Mouse (Mus musculus) layer of hippocampus, postnatal 10 days (tissue): ENCODE data around the gene Avpr1a. TPM values are rescaled to one million over a fixed set of nuclear protein-coding genes. Genes with fewer than 3 reads are reported as not detected.

ENCODE experiments used
- DNase-seq, 2 experiments: peaks; one replicate each; pipeline ENCODE4 v3.0.0; 2021; ENCODE audit warnings: low spot score in 2 of 2
- long read RNA-seq: library from polyadenylated mRNA; stranded (forward); transcript quantifications from one replicate; pipeline ENCODE4 v2.0.0, GENCODE M21; 2023
- total RNA-seq, 2 experiments: library from RNA; stranded (reverse); gene quantifications; 2 replicates each; pipeline ENCODE4 v1.2.3; 2021

Gene Avpr1a
- 1 to 10 TPM; 5.0 to 5.3 TPM for total RNA-seq
- long read RNA-seq, transcript Avpr1a-201 (2 exons, 2,670 nt) = major isoform, 5 of 7 reads
- long read RNA-seq, partial matches to known transcripts = 0 of 7 reads
- long read RNA-seq, other reads (novel, unspliced or antisense) = 2 of 7 reads

DNA sequence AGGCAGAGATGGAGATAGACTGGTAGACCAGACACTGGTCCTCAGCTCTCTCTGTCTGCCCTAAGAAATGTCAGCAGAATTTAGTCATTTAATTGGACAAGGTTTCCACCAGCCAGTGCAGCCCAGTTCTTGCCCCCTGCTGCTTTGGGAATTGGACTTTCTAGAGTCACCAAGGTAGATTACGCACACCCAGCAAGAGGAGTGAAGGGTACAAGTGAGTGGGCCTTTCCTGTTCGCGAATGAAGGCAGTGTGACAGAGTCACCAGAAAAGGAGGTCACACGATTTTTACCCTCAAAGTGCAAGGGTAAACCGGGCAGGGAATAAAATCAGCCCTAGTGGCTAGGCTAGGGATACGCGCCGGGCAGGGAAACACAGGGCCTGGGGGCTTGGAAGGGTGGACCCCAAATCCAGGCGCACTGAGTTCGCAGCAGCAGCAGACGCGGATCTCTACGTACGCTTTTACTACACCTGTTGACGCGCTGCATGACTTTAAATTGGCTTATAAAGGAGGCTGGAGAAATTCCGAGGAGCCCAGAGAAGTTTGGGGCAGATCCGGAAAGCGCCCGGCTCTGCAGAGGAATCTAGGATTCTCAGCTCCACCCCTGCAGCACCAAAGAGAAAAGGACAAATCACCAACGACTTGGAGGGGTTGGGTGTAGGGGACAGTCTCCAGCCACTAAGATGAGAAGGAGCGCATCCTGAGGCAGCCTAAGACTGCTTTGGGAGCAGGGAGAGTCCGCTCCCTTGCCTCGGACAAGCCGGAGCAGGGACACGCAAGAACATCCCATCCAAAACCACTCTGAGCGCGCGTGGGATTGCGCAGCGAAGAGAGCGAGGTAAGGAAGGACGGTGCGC is at the start of gene Avpr1a:
Avpr1a (plus strand) TSS at position 639 of the 856 bp plus-strand sequence.
- DNase-seq = no peak

DNA sequence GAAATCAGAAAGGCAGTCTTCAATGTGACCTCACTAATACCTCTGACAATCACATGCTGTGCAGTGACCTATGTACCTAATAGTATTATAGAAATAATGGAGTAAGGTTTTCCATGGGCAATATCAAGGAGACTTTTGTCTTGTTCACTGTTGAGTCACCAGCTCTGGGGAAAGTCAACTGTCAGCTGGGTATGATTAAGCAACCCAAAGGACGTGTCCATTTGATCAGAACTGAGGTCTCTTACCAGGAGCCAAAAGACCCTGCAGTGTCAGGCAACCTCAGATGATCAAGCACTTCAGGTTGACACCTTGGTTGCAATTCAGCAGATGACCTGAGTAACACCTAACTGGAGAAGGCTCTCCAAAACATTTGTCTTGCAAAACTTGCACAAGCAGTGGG is 46.0 kb upstream of the Avpr1a start:
- DNase-seq = no peak

DNA sequence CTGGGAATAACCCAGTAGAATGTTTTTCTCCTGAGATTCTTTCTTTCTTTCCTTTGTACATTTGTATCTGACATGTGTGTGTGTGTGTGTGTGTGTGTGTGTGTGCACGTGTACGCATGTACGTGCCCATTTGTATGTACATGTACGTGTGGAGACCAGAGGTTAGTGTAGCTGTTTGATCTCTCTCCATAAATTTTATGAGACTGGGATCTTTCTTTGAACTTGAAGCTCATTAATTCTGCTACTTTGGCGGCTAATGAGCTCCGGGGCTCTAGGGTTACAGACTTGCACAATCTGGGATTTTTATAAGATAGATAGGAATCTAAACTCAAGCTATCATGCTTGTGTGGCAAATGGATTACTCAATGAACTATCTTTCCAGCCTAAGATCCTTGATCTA is 42.0 kb upstream of the Avpr1a start:
- DNase-seq = no peak

DNA sequence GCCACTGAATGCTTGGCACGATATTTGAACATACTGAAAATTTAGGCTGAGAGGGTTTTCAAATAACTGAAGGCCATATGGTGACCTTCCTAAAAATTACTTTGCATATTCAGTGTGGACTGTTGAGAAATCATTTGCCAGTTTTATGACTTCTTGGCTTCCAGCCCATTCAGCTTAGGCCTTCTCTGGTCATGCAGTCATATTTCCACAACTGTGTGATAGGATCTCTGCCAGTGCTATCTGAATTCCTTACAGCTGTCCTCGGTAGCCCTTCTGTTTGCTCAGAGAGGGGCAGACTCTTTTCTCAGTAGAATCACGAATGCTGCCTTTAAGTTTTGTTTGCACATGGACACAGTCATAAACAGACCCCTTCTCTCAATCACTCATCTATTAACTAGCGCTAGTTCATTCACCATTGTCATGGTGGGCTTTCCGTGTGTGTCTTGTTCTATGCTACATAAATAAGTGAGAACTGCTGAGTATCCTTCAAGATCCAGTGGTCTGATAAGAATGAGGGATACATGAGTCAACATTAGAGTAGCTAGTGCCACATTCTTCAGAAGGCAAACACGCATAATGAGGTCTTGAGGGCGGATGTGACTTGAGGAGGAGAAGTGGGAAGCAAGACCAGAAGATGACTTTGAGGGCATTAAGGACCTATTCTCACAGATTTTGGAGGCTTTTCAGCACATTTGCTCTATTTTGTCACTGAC is 39.4 kb upstream of the Avpr1a start:
- no peak for DNase-seq

DNA sequence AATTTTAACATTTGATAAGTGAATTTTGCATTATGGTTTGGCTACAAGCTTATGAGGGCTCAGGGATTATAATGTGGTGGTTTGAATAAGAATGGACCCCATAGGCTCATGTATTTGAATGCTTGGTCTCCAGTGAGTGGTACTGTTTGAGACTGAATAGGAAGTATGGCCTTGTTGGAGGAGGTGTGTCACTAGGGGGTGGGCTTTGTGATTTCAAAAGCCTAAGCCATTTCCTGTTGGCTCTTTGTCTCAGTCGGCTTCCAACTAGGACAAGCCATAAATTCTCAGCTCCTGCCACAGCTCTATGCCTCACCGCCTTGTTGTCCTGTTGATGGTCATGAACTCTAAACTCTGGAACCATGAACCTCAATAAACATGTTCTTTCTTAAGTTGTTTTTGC is 37.5 kb upstream of the Avpr1a start:
- no peak for DNase-seq

DNA sequence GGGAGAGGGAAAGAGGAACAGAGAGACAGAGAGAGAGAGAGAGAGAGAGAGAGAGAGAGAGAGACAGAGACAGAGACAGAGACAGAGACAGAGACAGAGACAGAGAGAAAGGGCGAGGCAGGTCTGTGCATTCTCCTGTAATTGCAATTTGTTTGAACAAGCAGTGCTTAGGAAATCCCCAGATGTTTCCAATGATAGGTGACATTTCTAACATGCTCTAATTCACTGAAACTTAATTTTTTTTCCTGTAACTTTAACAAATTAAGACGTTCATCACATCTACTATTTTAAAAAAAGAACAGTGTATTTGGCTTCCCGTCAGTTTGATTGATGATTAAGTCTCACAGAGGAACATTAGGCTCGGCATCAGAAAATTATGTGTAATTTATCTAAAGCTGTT is 15.6 kb upstream of the Avpr1a start:
- no peak for DNase-seq

DNA sequence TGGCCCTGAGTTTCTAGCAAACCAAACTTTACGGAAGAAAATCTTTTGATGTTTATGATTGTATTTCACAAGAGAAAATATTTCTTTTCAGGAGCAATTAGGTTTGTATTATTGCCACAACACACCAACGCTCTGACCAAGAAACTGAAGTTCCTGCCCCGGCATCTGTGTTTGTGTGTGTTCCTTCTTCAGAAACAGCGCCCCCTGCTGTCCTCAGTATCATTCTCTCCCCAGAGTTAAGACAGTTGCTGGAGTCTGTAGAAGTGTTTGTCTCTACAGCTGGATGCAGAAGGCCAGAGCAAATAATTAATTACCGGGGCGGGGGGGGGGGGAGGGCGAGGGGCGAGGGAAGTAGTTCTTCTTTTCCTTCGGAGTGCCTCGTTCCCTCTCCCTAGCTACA is 1.0 kb upstream of the Avpr1a start:
- peak; percentile 77 to 80 for DNase-seq

DNA sequence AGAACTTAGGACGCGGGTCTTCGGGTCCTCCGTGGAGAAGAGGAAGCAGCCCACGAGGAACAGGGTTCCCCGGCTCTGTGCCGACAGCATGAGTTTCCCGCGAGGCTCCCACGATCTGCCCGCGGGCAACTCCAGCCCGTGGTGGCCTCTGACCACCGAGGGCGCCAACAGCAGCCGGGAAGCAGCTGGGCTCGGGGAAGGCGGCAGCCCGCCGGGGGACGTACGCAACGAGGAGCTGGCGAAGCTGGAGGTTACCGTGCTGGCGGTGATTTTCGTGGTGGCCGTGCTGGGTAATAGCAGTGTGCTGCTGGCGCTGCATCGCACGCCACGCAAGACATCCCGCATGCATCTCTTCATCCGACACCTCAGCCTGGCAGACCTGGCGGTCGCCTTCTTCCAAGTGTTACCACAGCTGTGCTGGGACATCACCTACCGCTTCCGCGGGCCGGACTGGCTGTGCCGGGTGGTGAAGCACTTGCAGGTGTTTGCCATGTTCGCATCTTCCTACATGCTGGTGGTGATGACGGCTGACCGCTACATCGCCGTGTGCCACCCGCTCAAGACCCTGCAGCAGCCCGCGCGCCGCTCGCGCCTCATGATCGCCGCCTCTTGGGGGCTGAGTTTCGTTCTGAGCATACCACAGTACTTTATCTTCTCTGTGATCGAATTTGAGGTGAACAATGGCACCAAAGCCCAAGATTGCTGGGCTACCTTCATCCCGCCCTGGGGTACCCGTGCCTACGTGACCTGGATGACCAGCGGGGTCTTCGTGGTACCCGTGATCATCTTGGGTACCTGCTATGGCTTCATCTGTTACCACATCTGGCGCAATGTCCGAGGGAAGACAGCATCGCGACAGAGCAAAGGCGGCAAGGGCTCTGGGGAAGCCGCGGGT is 665 bp downstream of the Avpr1a start:
- peak; percentile 30 to 49 for DNase-seq

DNA sequence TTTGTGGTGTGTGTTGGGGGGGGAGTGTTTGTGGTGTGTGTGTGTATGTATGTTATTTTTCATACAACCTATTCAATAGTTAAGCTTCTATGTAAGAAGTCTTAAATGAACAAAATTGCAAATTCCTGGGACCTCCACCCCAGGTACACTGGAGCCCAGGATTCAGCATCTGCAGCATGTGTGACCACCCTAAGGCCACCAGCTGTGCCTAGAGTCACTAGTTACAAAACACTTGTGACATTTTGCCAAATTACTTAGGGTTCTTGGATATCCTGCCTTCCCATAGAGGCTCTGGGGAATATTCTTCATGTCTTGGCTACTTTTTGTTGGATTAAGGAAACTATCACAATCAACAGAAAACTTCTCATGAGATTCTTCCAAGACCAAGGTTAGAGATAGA is 1.6 kb downstream of the Avpr1a start:
- DNase-seq = no peak

DNA sequence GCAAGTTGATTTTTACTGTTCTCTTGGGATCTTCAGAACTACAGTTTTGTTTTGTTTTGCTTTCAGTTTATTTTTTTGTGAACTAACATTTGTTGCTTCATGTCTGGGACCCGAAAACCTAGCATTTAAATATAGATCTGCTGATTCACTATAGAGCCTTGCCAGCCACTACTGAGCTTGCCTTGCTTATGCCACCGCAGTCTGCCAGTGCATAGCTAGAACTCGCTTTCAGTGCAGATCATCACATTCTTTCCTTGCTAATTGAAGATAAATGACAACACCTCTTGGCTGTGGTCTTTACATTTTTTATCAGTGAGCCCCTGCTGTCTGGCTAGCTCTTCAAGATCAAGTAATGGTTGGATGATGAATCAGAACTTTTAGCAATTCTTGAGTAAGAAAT is 5.2 kb downstream of the Avpr1a start:
- no peak for DNase-seq

DNA sequence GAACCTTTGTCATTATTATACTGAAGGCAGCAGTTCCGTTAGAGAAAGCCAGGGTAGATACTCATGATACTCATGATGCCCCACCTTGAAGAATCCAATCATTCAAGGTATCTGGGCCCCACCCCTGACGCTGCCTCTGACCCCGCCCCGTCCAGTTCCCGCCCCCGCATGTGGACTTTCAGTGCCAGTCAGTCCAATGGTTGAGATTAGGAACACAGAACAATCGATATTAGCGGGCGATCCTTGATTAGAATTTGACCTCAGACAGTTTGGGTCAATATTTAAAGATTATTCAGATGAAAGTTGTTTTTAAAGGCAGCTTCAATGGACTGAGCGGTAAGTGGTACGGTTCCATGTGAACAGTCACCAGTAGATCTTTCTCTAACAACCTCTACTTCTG is 7.5 kb downstream of the Avpr1a start:
- no peak for DNase-seq

DNA sequence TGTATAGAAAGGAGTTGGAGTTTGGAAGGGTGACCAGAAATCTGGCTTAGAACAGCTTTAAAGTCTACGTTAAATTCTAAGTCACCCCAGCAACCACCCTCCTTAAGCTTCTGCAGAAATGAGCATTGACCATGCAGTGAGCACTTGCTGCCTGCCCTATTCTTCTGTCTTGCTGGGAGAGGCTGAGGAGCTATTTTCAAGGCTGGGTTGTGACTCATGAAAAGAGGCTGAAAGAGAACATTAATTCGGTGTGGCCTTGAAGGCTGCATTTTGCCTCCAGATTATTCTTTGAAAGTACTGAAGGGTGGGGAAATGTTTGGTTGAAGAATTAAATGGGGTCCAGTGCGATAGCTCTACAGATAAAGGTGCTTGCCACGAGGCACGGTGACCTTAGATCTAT is 28.5 kb downstream of the Avpr1a start:
- DNase-seq = no peak

DNA sequence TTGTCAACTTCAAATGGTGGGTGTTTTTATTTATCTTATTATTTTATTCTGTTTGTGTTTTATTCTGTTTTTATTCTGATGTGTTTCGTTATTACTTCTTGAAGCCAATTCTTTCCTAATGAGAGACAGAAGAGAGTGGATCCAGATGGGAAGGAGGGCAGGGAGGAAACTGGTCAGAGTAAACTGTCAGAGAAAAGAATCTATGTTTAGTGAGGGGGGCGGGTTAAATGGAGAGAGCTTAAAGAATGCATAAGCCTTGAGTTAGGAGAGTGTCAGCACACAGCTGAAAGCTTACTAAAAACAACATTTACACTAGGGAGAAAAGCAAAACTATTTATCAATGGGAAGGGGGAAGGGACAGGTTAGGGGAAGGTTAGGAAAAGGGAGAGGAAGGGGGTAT is 50.3 kb downstream of the Avpr1a start:
- no peak for DNase-seq

DNA sequence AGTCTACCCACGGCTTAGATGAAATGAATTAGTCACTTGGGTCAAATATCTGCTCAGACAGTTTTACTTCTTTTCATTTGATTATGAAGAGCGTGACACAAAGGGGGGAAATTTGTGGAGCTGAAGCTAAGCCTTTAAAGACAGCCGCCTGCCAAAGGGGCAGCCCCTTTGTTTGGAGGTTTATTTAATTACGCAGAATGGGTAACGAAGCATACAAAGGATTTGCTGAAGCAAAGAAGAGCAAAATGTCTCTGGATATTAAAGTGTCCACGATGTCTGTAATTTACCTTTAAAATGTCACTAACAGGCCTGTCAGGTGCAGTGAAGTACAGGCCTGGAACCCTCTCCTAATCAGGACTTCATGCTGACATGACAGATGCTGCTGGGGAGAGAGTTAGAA is 51.0 kb downstream of the Avpr1a start:
- no peak for DNase-seq

Other genes with a start within 250 kb of the Avpr1a start
- 10 to 100 TPM; 74.1 to 75.4 TPM for gene Ppm1h, start 230.3 kb downstream of the Avpr1a start, total RNA-seq